Mouse (Mus musculus) inflammation-experienced regulatory T-cells, adult 6 months (primary cell): ENCODE data around the gene H2afy2. TPM values are rescaled to one million over a fixed set of nuclear protein-coding genes. Genes with fewer than 3 reads are reported as not detected.

Experiments used
- ATAC-seq: one replicate; pipeline ENCODE4 v1.8.0; 2017
- polyA plus RNA-seq, 3 experiments: library from polyadenylated mRNA; unstranded; fragments of 100-300 nt; shearing (Covaris generic); gene quantifications; one replicate each; pipeline ENCODE4 v1.2.1; 2017

The H2afy2 gene
- polyA plus RNA-seq: not detected

DNA sequence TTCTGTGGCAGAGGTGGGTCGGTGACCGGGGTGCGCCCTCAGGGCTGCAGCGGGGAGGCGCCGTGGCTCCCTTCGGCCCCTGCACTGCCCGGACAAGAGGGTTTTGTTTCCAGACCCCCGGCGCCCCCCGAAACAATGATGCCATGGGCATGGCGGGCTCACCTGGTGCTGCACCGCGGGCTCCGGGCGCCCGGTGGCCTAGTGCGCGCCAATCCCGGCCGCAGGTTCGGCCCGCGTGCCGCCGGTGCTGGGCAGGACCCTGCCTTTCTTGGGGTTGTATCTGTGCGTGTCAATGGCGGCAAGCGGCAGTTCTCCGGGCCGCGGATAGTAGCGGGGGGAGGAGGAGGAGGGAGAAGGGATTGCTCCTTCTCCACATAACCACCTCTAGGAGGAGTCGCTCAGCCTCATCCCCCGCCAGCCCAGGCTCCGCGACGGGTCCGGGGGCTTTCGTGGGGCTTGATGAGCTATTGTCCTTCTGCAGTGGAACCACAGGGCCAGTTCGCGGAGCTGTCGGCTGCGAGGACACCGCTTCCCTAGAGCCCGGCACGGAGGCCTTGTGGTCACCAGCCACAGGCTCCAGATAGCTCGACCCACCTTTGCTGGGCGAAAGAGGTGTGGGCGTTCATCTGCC, at the start of gene H2afy2:
TSS of gene H2afy2 (minus strand) at position 527 of the 631 bp plus-strand sequence.
- no peak for ATAC-seq

DNA sequence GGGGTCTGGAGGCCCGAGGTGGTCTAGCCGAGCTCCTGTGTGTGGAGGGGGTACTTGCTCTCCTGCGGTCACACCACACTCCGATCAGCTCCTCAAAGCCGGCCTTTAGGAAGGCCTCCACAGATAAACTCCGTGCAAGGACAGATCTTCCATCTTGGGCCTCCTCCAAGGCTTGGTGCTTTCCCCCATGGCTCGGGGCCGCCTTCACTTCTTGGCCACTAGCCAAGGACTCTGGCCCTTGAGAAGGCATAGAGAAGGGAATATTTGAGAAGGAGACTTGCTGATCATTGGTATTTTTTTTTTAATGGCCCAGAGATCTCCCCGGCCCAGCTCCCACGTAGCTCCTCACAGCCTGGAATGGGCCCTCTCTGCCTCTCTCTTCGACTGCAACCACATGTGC, 48.8 kb upstream of the H2afy2 start:
- no peak for ATAC-seq

DNA sequence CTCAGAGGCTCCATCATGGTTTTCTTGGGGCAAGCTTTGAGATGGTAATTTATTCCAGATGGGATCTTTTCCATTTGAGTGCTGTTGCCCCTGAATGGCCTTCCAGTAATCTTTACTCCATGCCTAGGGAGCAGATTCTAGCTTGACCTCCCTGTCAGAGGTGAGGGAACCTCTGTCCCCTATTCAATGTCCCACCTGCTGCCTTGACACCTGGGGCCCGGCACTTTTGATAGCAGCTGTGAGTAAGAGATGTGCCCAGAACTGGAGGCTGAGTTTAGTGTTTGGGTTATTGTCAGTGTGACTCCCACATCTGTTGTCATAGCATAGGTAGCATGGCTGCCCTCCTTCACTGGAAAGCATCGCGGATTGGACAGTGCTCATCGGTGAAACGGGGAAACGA, 47.8 kb upstream of the H2afy2 start:
- no peak for ATAC-seq

DNA sequence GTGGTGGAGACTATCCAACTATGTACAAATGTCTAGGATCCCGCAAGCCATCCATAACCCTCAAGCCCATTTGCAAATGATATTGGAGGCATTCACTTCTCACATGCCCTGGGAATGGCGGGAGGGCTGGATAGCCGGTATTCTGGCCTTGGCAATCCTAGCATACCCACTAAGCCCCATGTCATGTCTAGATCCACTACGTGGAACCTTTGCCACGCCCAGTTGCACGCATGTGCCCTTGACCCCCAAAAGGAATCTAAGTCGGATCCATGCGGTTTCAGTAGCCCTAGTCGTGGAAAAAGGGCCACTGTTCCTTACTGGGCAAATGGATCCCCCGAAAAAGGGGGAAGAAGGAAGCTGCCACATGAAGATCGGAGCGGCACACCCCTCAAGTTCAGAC, 47.3 kb upstream of the H2afy2 start:
- ATAC-seq: no peak

DNA sequence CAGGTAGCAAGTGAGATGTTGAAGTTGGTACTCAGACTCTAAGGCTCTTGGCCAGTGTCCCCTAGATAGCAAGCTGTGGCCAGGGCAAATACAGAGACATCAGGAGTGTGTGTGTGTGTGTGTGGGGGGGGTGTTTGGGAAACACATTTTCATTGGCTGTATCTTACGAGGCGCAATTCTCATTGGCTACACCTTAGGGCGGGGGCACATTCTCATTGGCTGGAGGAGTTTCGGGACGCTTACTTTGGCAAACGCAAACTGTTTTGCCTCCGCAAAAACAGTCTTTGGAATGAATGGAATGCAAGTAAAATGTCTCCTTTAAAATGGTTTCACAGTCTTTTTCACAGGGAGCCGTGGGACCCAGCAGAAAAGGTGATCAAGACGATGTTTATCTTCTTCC, 46.9 kb upstream of the H2afy2 start:
- ATAC-seq: no peak

DNA sequence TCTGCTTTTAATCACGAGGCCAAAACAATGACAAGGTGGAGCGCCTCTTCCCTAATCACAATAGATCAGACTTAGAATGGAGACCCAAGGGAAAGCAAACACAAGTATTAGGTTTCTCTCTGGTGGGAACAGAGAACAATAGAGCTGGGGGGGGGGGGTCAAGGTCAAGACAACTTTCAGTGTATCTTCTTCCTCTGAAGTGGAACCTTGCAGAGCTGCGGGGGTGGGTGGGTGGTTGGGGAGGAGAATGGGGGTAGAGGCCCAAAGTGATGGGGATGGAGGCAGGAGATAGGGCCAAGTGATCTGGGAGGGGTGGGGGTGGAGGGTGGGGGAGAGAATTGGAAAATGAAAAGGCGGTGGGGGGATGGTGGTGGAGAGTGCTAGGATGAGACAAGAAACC, 45.1 kb upstream of the H2afy2 start:
- no peak for ATAC-seq

DNA sequence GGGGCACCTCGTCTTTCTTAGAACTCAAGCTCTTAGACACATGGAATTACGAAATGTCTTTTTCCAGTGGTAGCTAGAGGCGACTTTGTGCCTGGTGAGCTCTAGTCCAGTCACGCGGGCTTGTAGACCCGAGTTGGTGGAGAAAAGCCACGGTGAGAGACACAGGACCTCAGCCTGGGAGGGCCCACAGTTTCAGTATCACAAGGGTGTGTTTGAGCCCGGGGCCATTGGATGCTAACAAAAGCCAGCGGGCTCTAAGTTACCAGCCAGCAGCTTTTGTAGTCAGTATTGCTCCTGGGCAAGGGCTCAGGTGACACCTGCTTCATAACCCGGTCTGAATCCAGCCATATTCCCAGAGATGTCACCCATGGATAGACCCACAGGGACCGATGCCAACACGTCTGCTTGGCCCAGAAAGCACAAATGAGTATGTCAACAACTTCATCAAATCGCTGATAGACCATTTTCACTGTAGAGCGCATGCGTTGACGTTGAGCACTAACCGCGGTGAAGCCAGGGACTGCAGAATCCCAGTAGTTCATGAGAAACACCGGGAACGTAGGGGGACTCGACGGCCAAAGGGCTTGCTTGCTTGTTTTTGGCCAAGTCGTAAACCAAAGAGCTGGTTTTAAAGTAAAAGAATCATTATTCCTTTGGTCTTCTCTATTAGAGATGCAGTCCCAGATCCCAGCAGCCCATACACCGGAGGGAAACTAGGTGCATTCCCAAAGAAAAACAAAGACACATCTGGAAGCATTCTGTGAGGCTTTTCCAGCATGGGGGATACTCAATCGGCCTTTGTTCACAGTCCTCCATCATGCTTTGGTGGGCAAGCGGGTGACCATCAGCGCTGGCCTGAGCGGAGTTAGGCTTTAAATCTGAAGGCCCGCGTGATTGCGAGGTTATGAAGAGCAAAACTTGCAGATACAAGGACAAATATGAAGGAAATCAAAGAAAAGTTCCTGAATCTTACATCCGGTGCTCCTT, 44.3 kb upstream of the H2afy2 start:
- no peak for ATAC-seq

DNA sequence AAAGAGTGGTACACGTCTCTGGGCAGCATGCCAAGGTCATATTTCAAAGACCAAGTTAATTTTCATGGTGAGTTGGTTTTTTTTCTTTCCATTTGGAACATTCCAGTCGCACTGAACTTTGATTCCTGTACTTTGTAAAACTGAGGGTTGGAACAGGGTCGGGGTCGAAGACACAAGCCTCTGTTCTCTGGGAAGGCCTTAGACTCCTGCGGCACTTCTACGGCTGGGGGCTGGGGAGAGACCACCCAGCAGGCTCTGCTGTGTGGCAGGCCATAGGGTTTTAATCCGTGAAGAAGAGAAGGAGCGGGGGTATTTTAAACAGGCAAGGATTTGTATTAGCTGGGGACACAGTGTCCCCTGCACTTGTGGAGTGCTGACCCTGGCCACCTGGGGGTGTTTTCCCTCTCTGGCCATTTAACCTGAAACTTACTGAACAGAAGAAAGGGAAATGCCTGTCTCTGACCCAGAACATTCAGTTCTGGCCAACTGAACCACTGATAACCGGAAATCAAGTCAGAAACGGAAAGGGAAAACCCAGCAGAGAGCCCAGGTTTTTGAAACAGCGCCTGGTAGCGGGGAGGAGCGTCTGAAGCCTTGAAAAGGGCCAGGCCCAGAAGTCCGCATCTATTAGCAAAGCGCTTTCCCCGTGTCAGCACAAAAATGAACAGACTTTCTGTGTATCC, 42.9 kb upstream of the H2afy2 start:
- no peak for ATAC-seq

DNA sequence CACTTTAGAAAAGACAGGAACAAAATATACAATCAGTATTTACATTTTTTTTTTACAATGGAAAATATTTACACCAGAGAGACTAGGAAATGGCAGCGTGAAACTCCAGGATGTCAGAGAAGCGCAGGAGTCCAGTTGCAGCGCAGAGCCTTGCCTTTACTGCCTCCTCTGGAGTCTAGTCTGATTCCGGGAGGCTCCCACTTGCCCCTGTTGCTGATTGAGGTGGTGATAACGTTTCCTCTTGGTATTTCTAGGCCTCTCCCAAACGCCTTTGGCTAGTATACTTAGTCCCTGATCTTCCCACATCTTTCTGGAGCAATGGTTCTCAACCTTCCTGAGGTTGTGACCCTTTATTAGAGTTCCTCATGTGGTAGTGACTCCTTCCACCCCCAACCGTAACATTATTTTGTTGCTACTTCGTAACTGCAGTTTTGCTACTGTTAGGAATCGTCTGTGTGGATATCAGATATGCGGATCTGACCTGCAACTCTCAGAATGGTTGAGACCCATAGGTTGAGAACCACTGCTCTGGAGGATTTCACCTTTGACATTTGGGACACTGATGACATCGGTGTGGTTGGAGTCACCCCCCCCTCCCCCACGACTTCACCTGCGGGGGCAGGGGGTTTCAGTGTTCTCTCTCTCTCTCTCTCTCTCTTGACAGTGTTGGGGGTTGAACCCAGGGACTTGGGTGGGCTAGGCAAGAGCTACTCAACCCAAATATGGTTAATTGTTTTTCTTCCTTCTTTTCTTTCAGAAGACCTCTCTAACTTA, 42.2 kb upstream of the H2afy2 start:
- ATAC-seq: no peak

DNA sequence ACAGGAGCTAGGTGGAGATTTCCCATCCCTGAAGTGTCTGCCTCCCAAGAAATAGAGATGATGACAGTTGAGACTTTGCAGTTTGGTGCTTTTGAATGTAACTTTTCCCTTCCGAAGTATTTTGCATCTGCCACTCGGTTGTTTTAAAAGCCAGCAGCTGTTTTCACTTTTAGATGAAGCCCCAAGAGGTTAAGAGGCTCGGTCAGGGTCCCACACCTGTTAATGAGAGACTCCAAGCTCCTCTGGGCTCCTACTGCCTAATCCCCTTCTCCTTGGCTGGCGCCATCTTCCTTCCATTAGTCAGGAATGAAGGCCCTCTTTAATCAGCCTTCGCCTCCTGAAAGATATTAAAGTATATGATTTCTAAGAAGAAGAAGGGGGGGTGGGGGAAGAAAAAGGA, 41.6 kb upstream of the H2afy2 start:
- no peak for ATAC-seq

DNA sequence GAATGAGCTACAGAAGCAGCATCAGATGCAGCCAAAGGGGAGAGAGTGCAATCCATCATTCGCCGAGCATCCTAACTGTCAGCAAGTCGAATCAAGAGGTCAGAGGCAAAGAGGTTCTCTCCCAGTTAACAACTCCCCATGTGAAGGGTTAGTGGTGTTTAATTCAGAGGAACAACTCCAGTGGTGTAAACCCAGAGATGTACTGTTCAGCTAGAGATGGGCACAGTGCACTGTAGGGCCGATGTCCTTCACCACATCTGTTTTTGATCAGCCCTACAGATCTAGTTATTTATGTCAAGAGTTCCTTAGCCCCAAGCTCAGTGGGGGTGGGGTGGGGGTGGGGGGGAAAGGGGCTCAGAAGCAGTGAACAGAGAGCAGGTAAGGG, 39.8 kb upstream of the H2afy2 start:
- ATAC-seq: no peak

DNA sequence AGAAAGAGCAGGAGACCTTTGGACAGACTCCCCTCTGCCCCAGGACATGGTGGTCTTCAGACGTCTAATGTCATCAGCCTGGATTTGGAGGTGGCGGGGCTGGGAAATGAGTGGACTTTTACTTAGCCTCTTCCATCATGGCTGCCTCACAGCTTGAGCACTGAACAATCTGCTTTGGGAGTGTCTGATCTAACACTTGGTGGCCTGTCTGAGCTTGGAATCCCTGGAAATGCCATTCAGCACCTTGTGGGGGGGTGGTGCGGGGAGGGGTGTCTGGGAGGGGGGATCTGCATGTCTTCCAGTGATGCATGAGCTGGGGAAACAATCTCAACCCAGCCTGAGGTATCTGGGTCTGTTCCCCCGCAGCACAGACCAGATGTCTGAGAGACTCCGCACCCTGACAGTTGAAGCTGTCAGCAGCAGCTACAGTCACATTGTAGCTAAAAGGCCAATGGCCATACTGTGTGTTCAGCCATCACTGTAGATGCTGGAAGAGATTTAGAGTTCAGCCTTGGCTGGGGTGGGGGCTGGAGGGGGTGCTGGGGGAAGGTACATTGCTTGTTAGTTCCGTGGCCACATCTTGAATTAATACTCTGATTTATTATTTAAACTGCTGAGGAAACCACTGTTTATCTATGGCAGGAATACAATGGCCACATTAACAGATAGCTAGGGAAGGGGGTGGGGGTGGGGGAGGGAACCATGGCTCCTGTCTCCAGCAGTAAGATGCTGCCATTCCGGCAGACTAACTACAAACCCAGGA, 39.2 kb upstream of the H2afy2 start:
- ATAC-seq: no peak

DNA sequence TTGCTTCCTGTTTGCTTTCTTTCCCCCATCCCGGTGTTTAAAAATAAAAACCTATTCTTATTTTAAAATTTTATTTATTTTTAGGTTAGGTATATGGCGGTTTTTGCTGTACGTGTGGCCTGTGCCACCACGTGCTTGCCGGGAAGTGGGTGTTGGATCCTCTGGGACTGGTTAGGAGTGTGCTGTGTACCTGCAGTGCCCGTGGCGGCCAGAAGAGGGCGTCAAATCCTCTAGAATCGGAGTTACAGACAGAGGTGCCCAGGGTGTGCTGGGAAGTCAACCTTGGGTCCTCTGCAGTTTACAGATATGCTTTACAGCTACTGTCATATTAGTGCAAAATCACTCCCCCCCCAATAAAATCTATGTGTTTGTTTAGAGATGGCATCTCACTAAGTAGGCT, 36.1 kb upstream of the H2afy2 start:
- no peak for ATAC-seq

DNA sequence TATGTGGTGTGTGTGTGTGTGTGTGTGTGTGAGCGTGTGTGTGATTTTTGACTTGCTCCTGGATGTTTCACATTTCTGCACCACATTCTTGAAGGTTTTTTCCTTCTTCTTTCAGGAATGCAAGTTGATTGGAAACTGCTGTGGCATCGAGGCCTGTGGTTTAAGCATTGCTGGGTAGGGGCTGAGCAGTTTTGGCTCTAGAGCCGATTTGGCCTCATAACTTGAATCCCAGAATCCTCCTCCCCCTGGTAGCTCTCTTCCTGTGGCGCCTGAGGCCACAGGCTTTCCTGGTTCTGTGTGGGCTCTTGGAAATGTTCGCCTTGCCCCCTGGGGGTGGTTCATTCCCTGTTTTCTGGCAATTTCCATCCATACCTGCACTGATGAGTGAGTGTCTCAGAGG, 28.0 kb upstream of the H2afy2 start:
- ATAC-seq: no peak

DNA sequence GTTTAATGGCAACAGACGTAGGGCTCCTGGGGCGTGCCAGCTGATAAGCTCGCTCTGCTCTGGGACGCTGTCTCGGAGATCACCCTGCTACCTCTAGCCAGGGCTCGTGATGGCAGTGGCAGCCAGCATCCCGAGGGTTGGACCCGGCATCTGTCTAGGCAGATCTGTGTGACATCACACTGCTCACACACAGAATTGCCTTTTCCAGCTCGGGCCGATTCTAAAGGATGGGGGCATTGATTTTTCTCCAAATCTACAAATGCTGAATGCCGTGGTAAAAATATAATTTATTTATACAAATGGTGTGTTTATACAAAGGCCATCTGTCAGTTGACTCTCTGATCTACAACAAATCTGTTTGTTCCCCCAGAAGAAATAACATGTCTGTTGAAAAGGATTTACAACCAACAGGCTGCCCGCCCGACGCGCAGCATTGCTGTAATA, 14.2 kb upstream of the H2afy2 start:
- ATAC-seq: no peak

DNA sequence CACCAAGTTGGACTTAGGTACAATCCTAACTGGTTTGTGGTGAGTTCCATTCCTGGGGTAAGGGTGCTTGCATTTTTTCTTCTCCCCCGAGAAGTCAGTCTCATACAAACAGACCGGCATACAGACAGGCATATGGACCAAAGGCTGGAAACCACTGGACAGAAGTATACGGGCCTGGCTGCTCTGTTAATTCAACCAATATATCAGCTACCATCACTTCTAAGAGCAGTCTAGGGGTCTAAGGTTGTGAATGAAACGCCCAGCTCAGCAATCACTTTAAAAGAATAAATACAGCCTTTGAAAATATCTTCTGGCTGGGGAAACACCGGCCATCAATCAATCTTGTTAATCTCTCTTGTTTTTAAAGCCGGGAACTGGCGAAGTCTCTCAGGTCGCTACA, 11.5 kb upstream of the H2afy2 start:
- no peak for ATAC-seq

DNA sequence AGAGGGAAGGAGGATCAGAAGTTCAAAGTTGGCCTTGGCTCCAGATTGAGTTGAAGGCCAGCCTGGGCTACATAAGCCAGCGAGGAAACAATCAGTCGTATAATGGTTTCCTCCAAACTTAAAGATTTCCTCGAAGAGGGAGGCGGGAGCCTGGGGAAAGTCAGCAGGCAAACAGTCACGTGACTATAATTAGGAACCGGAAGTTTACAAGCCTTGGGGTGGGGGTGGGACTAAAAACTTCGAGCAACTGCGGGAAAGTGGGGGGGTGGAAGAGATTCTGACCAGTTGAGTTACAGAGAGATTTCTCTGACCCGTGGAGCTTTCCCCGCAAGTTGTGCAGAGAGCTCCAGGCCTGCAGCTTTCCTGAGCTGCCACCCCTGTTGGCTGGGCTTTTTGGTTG, 11.0 kb upstream of the H2afy2 start:
- ATAC-seq: no peak

DNA sequence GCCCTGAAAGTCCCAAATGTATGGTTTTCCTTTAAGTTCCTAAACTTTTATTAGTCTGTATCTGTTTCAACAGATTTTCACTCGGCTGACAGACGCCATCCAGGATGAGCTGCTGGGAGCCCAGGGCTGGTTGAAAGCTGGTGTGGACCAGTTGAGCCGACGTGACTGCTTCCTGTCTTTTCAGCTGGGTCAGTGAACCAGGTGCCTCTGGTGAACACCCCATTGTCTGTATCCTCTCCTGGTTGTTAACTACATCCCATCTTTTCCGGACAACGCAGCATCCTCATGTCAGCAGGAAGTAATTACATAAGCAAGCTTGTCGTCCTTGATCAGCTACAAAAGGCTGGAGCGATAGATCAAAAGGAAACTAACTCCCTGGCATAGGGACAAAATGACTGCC, 9.1 kb upstream of the H2afy2 start:
- no peak for ATAC-seq

DNA sequence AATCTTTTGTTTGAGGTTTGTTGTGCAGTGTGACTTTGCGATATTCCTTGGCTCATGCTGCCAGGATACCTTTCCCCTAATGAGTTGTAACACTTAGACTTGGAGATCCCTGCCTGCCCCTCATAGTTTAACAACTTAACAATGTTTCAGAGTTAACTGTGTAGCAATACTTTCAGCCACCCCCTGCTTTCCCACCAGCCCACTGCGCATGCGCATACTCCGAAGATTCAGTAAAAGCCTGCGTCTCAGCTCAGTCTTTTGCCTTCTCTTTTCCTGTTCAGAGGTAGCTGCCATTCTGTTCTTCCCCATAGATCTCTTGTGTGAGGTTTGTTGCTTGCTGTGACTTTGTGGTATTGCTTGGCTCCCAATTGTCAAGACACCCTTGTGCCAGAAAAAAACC, 4.6 kb upstream of the H2afy2 start:
- no peak for ATAC-seq

DNA sequence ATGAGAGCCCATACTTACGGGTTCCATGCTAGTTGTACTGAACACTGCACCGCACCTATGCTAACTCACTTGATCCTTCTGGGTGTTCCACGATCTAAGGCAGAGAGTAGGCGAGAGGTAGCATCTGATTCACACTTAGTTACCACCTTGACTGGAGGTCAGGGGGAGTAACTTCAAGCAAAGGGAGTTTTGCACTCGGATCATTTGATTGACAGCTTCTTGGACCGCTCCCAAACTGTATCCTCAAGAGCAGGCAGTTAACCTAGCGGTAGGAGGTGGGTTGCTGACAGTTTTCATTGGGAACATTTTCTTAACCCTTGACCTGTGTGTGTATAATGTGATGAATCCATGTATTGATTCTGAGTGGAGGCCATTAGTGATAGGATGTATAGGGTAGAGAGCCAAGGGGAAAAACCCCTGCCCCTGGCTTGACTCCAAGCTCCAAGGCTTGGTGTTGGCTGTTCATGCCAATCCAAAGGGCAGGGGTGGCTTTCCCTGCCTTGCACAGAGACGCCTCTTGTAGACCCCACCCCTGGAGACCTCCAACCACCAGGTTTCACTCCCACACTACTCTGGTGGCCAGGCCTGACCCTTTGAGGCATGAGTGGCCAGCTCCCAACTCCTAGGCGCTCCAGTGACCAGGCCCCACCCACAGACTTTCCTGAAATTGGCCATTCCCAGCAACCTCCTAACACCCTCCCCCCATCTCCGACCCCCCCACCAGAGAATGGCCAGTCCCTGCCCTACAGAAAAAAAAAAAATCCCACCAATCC, 3.8 kb upstream of the H2afy2 start:
- ATAC-seq: no peak

DNA sequence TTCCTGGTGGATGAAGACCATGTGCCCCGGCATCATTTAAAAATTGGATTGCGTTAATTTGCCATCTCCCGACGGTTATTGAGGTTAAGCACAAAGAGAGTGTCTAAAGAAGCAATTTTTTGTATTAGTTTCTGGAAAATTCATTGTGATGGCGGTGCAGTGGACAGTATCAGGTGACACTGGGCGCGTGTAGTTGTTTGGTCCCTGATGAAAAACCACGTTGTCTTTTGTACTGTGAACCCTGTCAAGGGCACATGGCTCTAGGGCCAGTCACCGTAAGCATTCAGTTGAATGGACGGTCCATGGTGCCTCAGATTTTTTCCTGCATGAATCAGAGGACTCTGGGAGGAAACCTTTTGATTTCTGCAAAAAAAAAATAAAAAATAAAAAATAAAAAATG, 467 bp upstream of the H2afy2 start:
- ATAC-seq: no peak
